Mouse (Mus musculus) stomach, postnatal 0 days (tissue): ENCODE data around the gene Chn2.

ENCODE experiments used
- CTCF ChIP-seq: IDR thresholded peaks from 2 replicates; pipeline ENCODE4 v1.5.1; 2016; ENCODE audit warnings: antibody characterized with exemption, low read depth, mild to moderate bottlenecking, moderate library complexity
- EP300 ChIP-seq: optimal IDR thresholded peaks from 2 replicates; pipeline ENCODE3; 2016; ENCODE audit warnings: antibody characterized with exemption

- TF ChIP-seq CTCF (no peak), EP300 (no peak)
Observed at GRCm38 (mm10) chr6:54092920-54093319, 53.6 kb downstream of the Chn2 start.
